Mouse (Mus musculus) kidney, postnatal 4 days (tissue): ENCODE results near the gene Sap30l.

ENCODE experiments used
- DNase-seq, 2 experiments: peaks; one replicate each; pipeline ENCODE4 v3.0.0; 2021; ENCODE audit warnings: mixed read lengths in 2 of 2

Sap30l gene

DNA sequence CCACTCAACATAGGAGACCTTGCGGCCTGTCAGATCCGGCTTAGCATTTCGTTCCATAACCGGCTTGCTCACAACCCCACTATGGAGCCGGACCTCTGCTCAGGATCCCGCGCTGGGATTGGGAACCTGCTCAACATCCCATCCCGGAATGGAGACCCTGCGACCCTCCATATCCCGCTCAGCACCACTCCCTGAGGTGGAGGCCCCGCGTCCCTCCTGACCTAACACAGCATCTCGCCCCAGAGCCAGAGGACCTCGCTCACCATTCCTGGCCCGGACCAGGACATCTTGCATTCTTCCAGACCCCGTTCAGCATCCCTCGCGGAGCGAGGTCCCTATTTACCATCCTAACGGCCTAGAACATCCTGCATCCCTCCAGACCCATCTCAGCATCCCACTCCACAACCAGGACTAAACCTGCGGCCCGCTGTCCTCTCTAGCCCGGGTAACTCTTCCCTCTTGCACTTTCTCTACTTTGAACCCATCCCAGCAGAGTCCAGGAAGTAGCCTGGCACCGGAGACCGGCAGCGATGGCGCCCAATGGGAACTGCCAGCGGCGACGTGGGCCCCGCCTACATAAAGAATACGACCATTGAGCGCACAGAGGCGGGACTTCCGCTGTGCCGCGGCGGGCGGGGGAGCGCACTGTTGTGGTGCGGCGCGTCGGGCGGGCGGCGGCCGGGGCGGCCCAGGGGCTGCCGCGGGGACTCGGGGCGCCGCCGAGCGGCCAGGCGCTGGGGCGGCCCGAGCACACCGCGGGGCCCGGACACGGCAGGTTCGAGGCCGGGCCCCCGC lies at the start of gene Sap30l:
Sap30l (plus strand) TSS at position 667 of the 795 bp plus-strand sequence.
- DNase-seq: peak; percentile 98 to 99

GRCm38 (mm10) chr11:57753538-57754203 lies 47.8 kb upstream of the Sap30l start:
- no peak for DNase-seq

GRCm38 (mm10) chr11:57758621-57759020 lies 42.8 kb upstream of the Sap30l start:
- DNase-seq: no peak

DNA sequence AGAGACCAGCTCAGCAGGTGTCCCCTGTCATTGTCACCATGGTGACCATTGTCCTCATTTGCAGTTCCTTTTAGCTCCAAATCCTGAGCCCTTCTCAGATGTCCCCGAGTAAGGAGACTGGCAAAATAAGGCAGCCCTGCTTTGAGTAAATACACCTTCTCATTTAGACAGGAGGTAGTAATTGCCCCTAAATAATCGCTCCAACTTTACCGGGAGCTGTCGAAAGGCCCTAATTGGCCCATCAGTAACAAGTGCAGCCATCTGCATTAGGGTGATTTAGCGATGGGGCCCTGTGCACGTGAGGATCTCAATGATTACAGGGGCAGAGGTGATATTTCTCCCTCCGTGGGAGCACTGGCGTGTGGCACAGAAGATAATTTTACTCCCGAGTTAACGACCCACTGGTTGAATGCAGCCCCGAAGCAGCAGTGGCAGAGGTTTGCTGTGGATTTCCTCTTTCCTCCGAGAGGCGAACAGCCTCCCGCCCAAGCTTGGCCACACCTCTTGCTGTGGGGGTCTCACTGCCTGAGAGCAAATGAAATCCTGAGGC lies 40.9 kb upstream of the Sap30l start:
- DNase-seq: no peak

DNA sequence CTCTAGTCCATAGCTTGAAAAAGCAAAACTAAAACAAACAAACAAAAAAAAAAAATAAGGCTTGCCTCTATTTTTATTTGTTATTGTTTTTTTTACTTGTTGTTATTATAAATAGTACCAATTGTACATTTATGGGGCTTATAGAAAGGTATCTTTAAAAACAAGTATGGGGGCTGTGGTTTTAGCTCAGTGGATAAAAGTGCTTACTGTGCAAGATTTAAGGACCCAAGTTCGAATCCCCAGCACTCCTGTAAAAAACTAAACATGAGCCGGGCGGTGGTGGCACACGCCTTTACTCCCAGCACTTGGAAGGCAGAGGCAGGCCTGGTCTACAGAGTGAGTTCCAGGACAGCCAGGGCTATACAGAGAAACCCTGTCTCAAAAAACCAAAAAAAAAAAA lies 40.1 kb upstream of the Sap30l start:
- DNase-seq: no peak

GRCm38 (mm10) chr11:57764124-57764523 lies 37.3 kb upstream of the Sap30l start:
- DNase-seq: peak in 1 of 2 experiments; percentile 30

- peak; percentile 22 to 45 for DNase-seq
Measured at GRCm38 (mm10) chr11:57766617-57767016, 34.8 kb upstream of the Sap30l start.

DNA sequence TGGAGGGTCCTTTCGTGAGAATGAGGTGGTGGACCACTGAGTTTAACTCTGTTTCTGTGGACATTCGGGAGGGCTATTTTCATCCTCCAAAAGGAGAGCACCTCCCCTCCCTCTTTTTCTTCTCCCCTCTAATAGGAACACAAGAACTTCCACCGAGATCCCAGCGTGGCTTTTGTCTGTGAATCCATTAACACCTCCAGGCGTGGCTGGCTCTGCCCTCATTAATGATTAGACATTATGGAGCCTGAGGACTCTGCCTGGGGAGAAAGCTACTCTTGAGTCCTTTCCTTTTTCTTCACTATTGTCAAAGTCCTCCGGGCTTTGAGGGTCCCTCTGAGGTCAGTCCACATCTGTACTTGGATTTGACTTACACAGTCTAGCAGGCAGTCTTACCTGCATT lies 34.3 kb upstream of the Sap30l start:
- DNase-seq: peak in 1 of 2 experiments; percentile 38

- no peak for DNase-seq
Measured at GRCm38 (mm10) chr11:57770776-57771175, 30.7 kb upstream of the Sap30l start.

- DNase-seq: no peak
Measured at GRCm38 (mm10) chr11:57771676-57772075, 29.8 kb upstream of the Sap30l start.

DNA sequence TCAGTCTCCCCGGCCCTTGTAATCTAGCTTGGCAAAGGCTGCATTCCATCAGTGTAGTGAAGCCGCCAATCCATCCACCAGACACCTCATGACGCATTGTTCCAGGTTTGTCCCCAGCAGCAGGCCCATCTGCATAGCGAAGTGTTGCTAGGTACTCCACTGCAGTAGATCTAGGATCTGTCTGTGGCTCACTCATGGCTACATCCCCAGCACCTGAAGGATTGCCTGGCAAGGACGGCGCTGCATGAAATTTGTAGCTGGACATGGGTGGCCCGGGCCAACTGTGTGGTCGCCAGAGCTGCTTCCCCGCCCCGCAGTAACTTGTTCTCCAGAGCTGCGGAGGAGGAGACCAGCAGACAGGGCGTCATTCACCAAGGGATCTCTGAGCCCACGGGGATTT lies 28.0 kb upstream of the Sap30l start:
- peak in 1 of 2 experiments; percentile 40 for DNase-seq

DNA sequence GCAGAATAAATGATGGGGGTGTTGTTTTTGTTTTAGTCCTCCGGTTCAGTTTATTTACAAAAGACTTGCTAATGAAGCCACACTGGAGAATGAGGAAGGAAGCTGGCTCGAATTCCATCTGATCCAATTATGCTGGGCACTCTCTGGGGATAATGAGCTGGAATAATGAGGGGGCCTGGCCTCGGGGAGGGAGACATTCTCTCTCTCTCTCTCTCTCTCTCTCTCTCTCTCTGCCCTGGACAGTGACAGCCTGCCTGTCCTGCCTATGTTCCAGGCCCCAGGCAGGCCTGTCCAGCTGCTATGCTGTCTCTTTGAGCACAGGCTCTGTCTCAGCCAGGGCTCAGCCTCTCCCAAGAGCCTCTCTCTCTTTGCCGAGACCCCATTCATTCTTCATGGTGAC lies 27.5 kb upstream of the Sap30l start:
- peak in 1 of 2 experiments; percentile 32 for DNase-seq

DNA sequence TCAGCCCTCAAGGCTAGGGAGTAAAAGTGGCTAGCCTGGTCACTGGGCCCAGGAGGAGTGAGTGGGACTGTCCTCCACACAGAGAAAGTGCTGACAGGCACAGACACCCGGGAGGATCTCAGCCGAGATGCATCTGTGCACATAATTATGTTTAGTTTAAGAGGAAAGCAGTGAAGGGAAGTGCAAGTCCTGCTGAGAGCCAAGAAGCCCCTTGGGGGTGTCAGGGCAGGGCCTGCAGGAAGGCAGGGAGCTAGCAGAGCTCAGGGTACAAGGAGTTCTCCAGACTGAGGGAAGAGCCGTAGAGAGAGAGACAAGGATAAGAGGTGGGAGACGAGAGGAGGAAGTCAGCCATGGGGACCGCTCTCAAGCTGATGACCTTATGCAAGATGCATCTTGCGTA lies 25.6 kb upstream of the Sap30l start:
- DNase-seq: no peak

- no peak for DNase-seq
Measured at GRCm38 (mm10) chr11:57776546-57776945, 24.9 kb upstream of the Sap30l start.

DNA sequence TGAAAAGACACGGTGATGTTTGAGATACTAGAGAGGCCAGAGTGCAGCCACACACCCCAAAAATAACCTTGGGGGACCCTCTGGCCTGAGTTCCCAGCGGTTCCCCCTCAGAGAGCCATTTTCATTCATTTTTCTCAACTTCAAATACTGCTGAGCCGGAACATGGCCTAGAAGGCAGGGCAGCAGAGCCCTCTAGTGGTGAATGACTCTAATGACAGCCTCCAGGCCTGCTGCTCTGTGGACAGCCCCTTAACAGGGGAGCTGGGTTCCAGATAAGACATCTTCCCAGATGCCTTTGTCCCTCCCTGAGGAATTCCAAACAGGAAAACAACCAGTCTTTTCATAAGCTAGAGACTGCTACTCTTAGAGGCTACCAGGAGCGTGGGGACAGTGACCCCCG lies 23.1 kb upstream of the Sap30l start:
- peak; percentile 53 to 67 for DNase-seq

DNA sequence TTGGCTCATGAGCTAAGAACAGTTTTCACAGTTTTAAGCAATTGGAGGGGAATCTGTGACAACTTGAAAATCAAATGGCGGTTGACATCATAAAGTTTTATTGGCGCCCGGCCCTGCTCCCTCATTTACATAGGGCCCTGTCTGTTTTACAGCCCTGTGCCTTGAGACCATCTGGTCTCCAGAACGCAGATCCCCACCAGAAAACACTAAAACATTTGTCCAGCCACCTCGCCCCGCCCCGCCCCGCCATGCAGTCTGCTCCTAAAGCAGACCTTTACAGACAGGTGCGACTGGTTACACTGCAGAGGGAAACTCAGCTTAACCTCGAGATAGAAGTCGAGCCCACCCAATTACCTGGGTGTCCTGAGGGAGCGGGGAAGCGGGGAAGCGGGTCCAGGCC lies 21.6 kb upstream of the Sap30l start:
- DNase-seq: no peak

DNA sequence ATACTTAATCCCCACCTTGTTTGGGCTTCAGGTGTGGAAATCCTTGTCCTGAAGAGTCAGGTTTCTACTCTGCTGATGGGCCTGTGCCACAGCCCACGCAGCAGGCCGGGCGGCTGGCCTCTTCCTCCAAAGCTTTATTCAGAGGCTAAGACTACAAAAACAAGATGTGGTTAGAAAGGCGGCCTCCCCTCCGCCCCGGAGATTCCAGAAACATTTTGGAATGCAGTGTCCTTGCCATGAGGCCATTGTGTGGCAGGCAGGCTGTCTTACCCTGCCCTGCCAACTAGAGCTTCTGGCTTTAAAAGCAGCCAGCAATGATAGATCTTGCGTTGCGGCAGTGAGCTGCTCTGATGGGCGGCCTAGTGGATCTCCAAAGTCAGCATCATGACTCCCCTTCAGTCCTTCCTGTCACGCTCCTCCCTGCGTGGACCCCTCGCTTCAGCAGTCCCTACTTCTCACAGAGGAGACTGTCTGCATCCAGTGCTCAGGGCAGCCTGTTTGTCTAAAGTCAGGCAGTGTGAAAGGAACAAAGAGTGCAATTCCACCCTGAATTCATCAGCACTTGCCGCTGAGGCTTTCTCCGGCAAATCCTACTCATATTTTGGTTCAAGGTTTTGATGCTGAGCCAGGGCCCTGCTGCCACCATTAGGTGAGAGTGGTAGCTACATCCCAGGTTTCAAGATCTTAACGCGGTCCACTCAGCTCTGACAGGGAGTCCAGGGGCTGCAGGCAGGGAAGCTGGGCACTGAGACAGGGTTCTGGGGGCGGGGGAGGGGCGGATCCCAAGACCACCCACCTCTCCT lies 14.6 kb upstream of the Sap30l start:
- peak; percentile 63 to 74 for DNase-seq

DNA sequence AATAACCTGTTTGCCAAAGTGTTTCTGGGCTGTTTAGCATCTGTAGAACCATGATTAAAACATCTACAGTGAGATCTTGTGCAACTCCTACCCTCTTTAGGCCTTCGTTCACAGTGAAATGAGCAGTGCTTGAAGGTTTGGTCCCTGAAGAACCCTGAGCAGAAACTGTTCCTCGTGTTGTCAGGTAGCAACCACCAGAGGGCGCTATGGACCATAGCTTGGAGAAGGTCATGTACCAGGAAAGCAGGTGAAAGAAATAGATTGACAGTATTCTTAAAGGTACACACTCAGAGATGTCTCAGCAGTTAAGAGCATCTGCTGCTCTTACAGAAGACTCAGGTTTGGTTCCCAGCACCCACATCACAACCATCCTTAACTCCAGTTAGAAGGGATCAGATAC lies 13.5 kb upstream of the Sap30l start:
- peak; percentile 49 to 62 for DNase-seq

DNA sequence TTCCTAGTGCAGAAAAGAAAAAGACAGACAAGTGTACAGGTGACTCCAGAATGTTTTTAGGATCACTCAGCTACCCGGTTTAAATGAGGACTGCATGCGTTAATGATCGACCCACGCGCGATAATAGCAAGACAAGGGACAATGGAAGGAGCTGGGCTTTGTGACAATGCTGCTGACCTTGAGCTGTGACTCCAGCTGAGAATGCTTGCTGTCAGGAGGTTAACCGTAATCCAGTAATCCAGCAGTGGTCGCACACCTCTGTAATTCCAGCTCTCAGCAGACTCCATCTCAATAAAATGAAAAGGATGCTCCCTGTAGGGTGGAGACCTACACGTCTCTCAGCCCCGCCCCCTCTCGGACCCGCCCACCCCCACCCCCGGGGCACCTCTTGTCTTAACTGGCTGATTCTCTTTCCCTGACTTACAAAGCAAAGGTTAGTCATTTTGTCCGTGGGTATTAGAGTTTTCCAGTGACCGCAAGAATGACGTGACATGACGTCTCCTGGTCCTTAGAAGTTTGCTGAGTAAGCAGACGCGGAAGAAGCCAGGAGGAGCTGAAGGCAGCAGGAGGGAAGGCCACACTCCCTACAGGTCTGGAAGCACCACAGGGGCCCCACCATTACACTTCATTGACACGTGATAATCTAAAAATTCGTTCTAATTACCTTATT lies 10.4 kb upstream of the Sap30l start:
- DNase-seq: peak in 1 of 2 experiments; percentile 2

GRCm38 (mm10) chr11:57795086-57795485 lies 6.4 kb upstream of the Sap30l start:
- no peak for DNase-seq

DNA sequence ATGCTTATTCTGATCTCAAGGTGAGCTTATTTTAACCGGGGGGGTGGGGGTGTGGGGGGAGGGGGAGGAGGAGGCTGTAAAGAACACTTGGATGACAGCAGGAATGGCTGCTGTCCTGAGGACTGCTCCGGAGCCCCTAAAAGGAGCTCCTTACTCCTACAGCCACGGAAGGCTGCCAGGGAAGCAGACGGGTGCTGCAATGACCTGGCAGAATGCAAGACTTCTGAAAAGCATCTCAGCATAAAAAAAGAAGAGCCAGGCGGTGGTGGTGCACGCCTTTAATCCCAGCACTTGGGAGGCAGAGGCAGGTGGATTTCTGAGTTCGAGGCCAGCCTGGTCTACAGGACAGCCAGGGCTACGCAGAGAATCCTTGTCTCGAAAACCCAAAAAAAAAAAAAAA lies 3.6 kb upstream of the Sap30l start:
- no peak for DNase-seq

- DNase-seq: no peak
Measured at GRCm38 (mm10) chr11:57799456-57799855, 2.0 kb upstream of the Sap30l start.
